Mouse (Mus musculus) forebrain, embryonic 10.5 days (tissue): ENCODE measurements around the gene Ift140. TPM values are rescaled to one million over a fixed set of nuclear protein-coding genes. Genes with fewer than 3 reads are reported as not detected.
"Not testable (repeated sequence)": the region's sequence is repeated elsewhere in the genome, so short reads cannot be mapped to it uniquely, and the experiment has no call there.

Experiments
- DNase-seq: peaks from one replicate; pipeline ENCODE4 v3.0.0-alpha.2; 2017; ENCODE audit warnings: low spot score; ENCODE audit errors: extremely low spot score
- H3K27ac ChIP-seq: fragments of 300-500 bp; sonication (generic); 2 replicates; pipeline ENCODE4 v1.5.1; 2016; ENCODE audit warnings: mild to moderate bottlenecking
- H3K27me3 ChIP-seq: fragments of 300-500 bp; sonication (generic); 2 replicates; pipeline ENCODE4 v1.6.1; 2016; ENCODE audit warnings: mild to moderate bottlenecking; ENCODE audit not compliant: poor library complexity, severe bottlenecking
- H3K36me3 ChIP-seq: fragments of 300-500 bp; sonication (generic); replicated peaks from 2 replicates; pipeline ENCODE4 v1.6.1; 2016; ENCODE audit warnings: mild to moderate bottlenecking, moderate library complexity
- H3K4me1 ChIP-seq: fragments of 300-500 bp; sonication (generic); 2 replicates; pipeline ENCODE4 v1.6.1; 2016
- H3K4me3 ChIP-seq: fragments of 300-500 bp; sonication (generic); 2 replicates; pipeline ENCODE4 v1.5.1; 2016; ENCODE audit warnings: mild to moderate bottlenecking, moderate library complexity
- H3K9me3 ChIP-seq: fragments of 300-500 bp; sonication (generic); 2 replicates; pipeline ENCODE4 v1.6.1; 2016; ENCODE audit warnings: mild to moderate bottlenecking, moderate library complexity
- WGBS: fragments of 180-500 bp; shearing (Covaris S2); methylation state at CpG from one replicate; pipeline ENCODE4 v1.1.7; 2016; 5-methylcytosine and 5-hydroxymethylcytosine counted together
- polyA plus RNA-seq: library from polyadenylated mRNA; unstranded; fragments of >200 nt; fragmentation: Nextera tagmentation; extraction: Ambion mirVana; gene quantifications from 2 replicates; pipeline ENCODE4 v1.2.1, GENCODE M21; 2016

Ift140 gene
- polyA plus RNA-seq, 1 experiment from 2014 or later: 27.0 TPM

DNA sequence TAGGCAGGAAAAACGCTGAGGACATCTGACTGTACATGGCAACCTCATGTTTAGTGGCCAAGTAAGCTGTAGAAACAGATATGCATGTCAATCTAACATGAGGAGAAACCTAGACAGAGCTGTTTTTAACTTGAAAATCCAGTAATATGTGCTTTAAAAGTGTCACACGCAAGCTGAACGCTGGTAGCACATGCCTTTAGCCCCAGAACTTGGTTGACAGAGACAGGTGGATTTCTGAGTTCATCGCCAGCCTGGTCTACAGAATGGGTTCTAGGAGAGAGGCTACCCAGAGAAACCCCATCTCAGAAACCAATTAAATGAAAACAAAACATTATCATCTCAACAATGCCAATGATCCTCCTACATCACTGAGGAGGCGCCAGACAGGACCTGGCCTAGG lies 95.3 kb downstream of the Ift140 start:
- H3K4me1 ChIP-seq: peaks cover 21% of the 10 kb centered on the region
- no peaks in the 10 kb centered on the region for H3K27me3 ChIP-seq
- no peak overlapping the region for H3K4me3 ChIP-seq
- 92% methylated on average over 5 of the region's 5 CpGs for WGBS
- H3K36me3 ChIP-seq: peaks cover 82% of the 10 kb centered on the region
- DNase-seq: no peak
- no peak overlapping the region for H3K27ac ChIP-seq
- no peaks in the 10 kb centered on the region for H3K9me3 ChIP-seq

- H3K27ac ChIP-seq: no peak overlapping the region
- no peaks in the 10 kb centered on the region for H3K27me3 ChIP-seq
- peaks cover 24% of the 10 kb centered on the region for H3K4me1 ChIP-seq
- DNase-seq: no peak
- no peaks in the 10 kb centered on the region for H3K9me3 ChIP-seq
- peaks cover 75% of the 10 kb centered on the region for H3K36me3 ChIP-seq
- 91% methylated on average over 8 of the region's 8 CpGs for WGBS
- H3K4me3 ChIP-seq: no peak overlapping the region
Measured at GRCm38 (mm10) chr17:25111739-25112422, 96.0 kb downstream of the Ift140 start.

GRCm38 (mm10) chr17:25112423-25112810 lies 96.5 kb downstream of the Ift140 start:
- 84% methylated on average over 3 of the region's 3 CpGs for WGBS
- Histone ChIP-seq H3K36me3 (peaks cover 70% of the 10 kb centered on the region), H3K4me3 (no peak overlapping the region), H3K27me3 (no peaks in the 10 kb centered on the region), H3K4me1 (peaks cover 24% of the 10 kb centered on the region), H3K27ac (no peak overlapping the region), H3K9me3 (no peaks in the 10 kb centered on the region)
- DNase-seq: no peak

DNA sequence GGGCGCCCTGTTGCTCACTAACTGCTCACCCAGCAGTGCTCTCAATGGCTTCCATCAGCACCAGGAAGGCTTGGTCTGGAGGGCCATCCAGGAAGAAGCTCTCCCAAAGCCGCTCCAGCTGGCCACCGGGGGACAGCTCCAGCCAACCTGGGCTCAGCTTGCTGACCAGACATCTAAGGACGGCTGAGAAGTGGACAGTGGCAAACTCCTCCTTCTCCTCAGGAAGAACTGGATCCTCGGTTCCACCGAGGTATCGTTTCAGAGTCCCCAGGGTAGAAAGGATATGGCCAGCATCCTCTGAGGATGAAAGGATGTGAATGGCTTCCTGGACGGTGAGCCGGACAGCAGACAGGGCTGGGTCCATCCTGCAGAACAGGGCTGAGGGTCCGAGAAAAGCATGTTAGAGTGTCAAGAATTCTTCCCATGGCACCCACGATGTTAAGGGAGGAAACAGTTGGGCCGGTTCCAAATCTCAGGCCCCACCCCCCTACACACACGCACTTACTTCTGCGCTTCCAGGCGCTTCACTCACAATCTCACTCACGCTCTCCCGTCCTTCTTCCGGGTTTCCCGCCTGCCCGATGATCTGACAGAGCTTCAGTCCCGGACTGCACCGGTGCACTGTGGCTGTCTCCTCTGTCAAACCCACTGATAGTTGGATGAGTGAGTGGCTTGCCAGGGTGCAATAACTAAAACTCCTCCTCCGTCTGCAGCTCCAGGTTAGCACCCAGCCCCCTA lies 99.2 kb downstream of the Ift140 start:
- Histone ChIP-seq H3K27ac (peak overlapping the region; percentile 95), H3K4me3 (peak overlapping the region; percentile 83), H3K9me3 (no peaks in the 10 kb centered on the region), H3K27me3 (no peaks in the 10 kb centered on the region), H3K36me3 (peaks cover 43% of the 10 kb centered on the region), H3K4me1 (peaks cover 24% of the 10 kb centered on the region)
- WGBS: 14% methylated on average over 23 of the region's 23 CpGs
- DNase-seq: no peak

GRCm38 (mm10) chr17:25115664-25116432 lies 100.0 kb downstream of the Ift140 start, which contains the start of gene Telo2:
Gene Telo2 (minus strand): TSS chr17:25115967.
- DNase-seq: peak; percentile 90
- WGBS: 5% methylated on average over 40 of the region's 40 CpGs
- peaks cover 24% of the 10 kb centered on the region for H3K4me1 ChIP-seq

GRCm38 (mm10) chr17:25117263-25117662 lies 101.4 kb downstream of the Ift140 start:
- Histone ChIP-seq H3K27me3 (no peaks in the 10 kb centered on the region), H3K27ac (no peak overlapping the region), H3K9me3 (no peaks in the 10 kb centered on the region), H3K36me3 (peaks cover 22% of the 10 kb centered on the region), H3K4me3 (no peak overlapping the region), H3K4me1 (peaks cover 24% of the 10 kb centered on the region)
- WGBS: 34% methylated on average over 4 of the region's 4 CpGs
- DNase-seq: no peak

More at GRCm38 (mm10) chr17:25115664-25116432, 100.0 kb downstream of the Ift140 start, which contains the start of gene Telo2:
- Histone ChIP-seq H3K27me3 (no peaks in the 10 kb centered on the region), H3K4me3 (peak within 1 kb of the TSS; percentile 83), H3K27ac (peak within 1 kb of the TSS; percentile 95), H3K36me3 (peaks cover 36% of the 10 kb centered on the region), H3K9me3 (no peaks in the 10 kb centered on the region)

DNA sequence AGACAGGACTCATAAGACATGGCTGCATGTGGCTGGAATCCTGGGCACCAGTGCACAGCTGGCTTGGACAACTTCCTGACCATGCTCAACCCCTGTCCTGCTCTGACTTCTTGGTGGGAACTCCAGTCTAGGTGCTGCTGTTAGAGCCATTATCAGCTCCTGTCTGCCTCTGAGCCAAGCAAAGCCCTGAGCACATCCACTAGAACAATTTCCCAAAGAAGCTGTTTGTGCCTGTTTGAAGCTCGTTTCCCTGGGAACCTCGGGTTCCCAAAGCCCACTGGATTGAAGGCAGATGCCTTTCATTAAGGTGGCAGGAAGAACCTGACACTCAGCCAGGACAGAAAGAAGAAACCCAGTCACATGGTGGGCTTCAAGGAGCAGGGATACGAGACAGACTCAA lies 104.5 kb downstream of the Ift140 start, which contains the start of gene Ptx4:
TSS of gene Ptx4 (plus strand) at position 355 of the 400 bp plus-strand sequence.
- 40% methylated on average over 3 of the region's 3 CpGs for WGBS
- DNase-seq: no peak

GRCm38 (mm10) chr17:25123979-25124378 lies 108.1 kb downstream of the Ift140 start:
- 35% methylated on average over 7 of the region's 7 CpGs for WGBS
- no peak for DNase-seq
- peaks cover 9% of the 10 kb centered on the region; the same call in 1 of the 2 replicates for H3K27me3 ChIP-seq
- no peak overlapping the region for H3K4me3 ChIP-seq
- no peaks in the 10 kb centered on the region for H3K4me1 ChIP-seq
- no peaks in the 10 kb centered on the region for H3K9me3 ChIP-seq
- H3K36me3 ChIP-seq: no peaks in the 10 kb centered on the region
- H3K27ac ChIP-seq: no peak overlapping the region

More for the DNA sequence above, 104.5 kb downstream of the Ift140 start, which contains the start of gene Ptx4:
- H3K27me3 ChIP-seq: peaks cover 9% of the 10 kb centered on the region; the same call in 1 of the 2 replicates
- no peaks in the 10 kb centered on the region for H3K9me3 ChIP-seq
- H3K4me1 ChIP-seq: peaks cover 10% of the 10 kb centered on the region
- H3K4me3 ChIP-seq: no peak within 1 kb of the TSS
- no peak within 1 kb of the TSS for H3K27ac ChIP-seq
- H3K36me3 ChIP-seq: no peaks in the 10 kb centered on the region

DNA sequence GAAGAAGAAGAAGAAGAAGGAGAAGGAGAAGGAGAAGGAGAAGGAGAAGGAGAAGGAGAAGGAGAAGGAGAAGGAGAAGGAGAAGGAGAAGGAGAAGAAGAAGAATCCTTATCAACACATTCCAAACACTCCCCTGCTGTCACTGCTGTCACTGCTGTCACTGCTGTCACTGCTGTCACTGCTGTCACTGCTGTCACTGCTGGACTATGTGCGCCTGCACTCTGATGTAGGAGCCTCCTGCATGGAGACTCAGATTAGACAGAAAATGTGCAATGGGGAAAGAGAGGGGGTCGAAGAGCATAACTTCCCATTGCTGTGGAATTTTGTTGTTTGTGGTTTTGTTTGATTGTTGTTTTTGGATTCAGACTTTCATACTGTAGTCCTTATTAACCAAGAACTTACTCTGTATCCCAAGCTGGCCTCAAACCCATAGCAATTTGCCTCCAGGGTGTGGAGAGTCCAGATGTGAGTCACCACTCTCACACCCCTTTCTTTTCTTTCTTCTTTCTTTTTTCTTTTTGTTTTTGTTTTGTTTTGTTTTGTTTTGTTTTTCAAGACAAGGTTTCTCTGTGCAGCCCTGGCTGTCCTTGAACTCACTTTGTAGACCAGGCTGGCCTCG lies 109.7 kb downstream of the Ift140 start:
- 78% methylated on average over 3 of the region's 3 CpGs for WGBS
- H3K4me1 ChIP-seq, H3K9me3 ChIP-seq, DNase-seq, H3K36me3 ChIP-seq, H3K27me3 ChIP-seq, H3K27ac ChIP-seq, H3K4me3 ChIP-seq: not testable (repeated sequence)

- Histone ChIP-seq H3K9me3 (no peaks in the 10 kb centered on the region), H3K36me3 (no peaks in the 10 kb centered on the region), H3K27ac (no peak overlapping the region), H3K4me3 (no peak overlapping the region), H3K4me1 (no peaks in the 10 kb centered on the region), H3K27me3 (peaks cover 9% of the 10 kb centered on the region; the same call in 1 of the 2 replicates)
- 77% methylated on average over 8 of the region's 8 CpGs for WGBS
- DNase-seq: no peak
Measured at GRCm38 (mm10) chr17:25127079-25127478, 111.2 kb downstream of the Ift140 start.

DNA sequence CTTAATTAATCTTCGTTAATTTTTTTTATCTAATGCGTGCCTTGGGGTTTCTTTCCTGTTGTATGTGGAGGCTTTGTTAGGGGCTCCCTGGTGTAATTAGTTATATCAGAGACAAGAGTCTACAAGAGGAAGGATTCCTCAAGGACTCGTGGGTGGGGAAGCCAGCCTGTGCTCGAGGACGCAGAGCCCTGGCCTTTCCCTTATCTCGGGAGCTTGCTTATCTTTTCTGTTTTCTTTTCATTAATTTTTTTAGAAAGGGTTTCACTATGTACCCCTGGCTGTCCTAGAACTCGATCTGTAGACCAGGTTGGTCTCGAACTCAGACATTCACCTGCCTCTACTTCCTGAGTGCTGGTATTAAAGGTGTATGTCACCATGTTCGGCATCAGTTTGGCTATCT lies 111.8 kb downstream of the Ift140 start:
- Histone ChIP-seq H3K9me3 (no peaks in the 10 kb centered on the region), H3K4me1 (no peaks in the 10 kb centered on the region), H3K27ac (no peak overlapping the region), H3K4me3 (no peak overlapping the region), H3K36me3 (no peaks in the 10 kb centered on the region), H3K27me3 (peaks cover 9% of the 10 kb centered on the region; the same call in 1 of the 2 replicates)
- no peak for DNase-seq
- 81% methylated on average over 9 of the region's 9 CpGs for WGBS

- Histone ChIP-seq H3K4me3 (no peak overlapping the region), H3K9me3 (no peaks in the 10 kb centered on the region), H3K36me3 (no peaks in the 10 kb centered on the region), H3K4me1 (peaks cover 13% of the 10 kb centered on the region), H3K27ac (no peak overlapping the region), H3K27me3 (no peaks in the 10 kb centered on the region)
- DNase-seq: no peak
- 94% methylated on average over 1 of the region's 1 CpGs for WGBS
Measured at GRCm38 (mm10) chr17:25130060-25130459, 114.2 kb downstream of the Ift140 start.
